Mouse (Mus musculus) T-helper 17 cell (primary cell): ENCODE results near the gene Jph3.

Source experiments
- in situ Hi-C, 2 experiments: fragments of 300-600 bp; cut with MboI, MseI; formaldehyde crosslinking; loops; 1 replicate in 1 of 2; 2 replicates in 1 of 2; pipeline ENCODE4 v1.15.1; 2025; ENCODE audit warnings: high pct_unique_total_duplicates in 2 of 2

The Jph3 gene

DNA sequence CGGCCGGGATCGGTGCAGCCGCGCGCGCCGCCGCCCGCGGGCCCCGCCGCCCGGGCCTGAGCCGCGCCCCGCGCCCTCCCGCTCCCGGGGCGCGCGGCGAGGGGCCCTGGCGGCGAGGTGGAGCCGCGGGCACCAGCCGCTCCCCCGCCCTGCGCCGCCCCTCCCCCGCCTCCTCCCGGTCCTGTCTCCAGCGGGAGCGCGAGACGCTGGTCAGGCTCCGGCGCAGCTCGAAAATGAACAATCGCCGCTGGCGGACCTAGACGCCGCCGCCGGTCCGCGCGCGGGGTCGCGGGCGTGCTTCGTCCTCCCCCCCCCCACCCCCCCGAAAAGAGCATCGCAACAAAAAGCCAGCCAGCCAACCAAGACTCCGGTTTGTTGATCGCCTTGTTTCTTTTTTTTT is 747 bp downstream of the Jph3 start:
- in situ Hi-C loops: no loop called here

GRCm38 (mm10) chr8:121730646-121731045 is 1.2 kb downstream of the Jph3 start:
- in situ Hi-C loops: no loop called here

- in situ Hi-C loops: no loop called here
Measured at GRCm38 (mm10) chr8:121731060-121731459, 1.6 kb downstream of the Jph3 start.

GRCm38 (mm10) chr8:121731471-121732333 is 2.3 kb downstream of the Jph3 start:
- in situ Hi-C loops: no loop called here

DNA sequence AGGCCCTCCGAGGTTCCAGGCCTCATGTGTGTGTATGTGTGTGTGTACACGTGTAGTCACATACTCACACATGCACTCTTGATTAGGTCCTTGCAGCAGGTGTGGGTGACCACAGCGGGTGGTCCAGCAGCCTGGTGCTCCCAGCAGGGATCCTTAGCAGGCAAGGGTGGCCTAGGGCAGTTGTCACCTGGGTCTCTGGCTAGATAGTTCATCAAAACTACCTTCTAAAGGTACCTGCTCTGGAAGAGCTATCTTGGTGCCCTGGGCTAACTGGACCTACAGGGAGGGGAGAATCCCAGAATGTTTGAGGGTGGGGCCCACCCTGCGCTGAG is 2.9 kb downstream of the Jph3 start:
- in situ Hi-C loops: no loop called here

DNA sequence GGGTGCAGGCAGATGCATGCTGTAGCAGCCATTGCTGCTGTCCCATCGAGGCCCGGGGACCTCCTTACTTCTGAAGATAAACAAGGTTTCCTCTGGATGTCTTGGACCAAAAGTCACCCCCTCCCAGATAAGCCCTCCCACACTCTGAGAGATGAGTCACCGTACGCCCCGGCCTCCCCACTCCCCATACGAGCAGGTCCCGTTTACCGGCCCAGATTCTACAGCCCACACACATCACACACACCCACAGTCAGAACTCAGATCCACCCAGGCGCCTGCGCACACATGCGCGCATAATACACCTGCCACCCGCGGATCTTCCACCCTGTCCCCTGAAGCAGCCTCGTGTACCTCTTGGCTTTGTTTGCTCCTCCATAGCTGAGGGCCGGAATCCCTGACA is 4.8 kb downstream of the Jph3 start:
- in situ Hi-C loops: no loop called here

- in situ Hi-C loops: no loop called here
Measured at GRCm38 (mm10) chr8:121736236-121736635, 6.8 kb downstream of the Jph3 start.

DNA sequence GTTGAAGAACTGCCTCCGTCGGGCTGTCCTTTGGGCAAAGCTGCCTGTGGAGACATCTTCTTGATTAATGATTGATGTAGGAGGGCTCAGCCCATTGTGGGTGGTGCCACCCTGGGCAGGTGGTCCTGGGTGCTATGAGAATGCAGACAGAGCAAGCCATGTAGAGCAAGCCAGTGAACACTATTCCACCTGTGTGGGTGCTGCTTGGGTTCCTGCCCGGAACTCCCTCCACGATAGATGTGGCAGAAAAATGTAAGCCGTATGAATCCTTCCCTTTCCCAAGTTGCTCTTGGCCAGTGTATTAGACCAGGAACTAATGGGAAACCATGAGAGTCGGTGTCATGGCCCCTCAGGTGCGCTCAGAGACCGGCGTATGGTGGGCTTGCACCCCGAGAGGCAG is 11.3 kb downstream of the Jph3 start:
- in situ Hi-C loops: no loop called here

GRCm38 (mm10) chr8:121749501-121749900 is 20.1 kb downstream of the Jph3 start:
- in situ Hi-C loops: no loop called here

DNA sequence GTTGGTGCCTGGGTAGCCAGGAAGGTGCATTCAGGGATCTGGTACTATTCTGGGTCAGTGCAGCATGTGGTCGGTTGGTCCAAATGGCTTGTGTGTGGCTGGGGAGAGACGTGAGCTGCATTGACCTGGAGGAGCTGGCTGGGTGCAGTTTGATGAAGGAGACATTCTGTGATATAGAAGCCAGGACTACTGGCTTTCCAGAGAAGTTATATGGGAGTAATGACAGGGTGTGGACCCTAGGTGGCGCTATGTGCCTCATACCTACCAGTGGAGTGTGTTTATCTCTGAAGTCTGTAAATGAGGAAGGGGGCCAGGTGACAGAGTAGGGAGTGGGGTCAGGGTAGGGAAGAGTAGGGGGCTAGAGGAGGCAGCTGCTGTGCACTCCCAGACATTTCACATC is 21.1 kb downstream of the Jph3 start:
- in situ Hi-C loops: loop anchor here in 1 of 2 experiments (10.0 kb wide), 1 partner anchor 174 kb away; no protein-coding TSS in a partner anchor

DNA sequence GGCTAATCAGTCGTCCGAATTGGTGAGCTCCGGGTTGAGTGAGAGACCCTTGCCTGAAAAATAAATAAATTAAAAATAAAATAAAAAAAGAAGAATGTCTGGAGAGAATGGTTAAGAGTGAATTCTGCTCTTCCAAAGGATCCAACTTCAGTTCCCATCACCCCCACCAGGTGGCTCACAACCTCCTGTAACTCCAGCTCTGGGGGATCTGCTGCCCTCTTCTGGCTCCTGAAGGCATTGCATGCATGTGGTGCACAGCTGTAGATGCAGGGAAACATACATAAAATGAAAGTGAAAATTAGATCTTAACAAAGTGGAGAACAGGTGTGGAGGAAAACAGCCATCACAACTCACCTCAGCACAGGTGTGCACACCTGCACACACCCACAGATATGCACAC is 22.0 kb downstream of the Jph3 start:
- in situ Hi-C loops: loop anchor here in 1 of 2 experiments (10.0 kb wide), 1 partner anchor 173 kb away; no protein-coding TSS in a partner anchor

GRCm38 (mm10) chr8:121758470-121758869 is 29.0 kb downstream of the Jph3 start:
- in situ Hi-C loops: loop anchor here in 1 of 2 experiments (5.0 to 10.0 kb wide), 2 partner anchors 166 to 444 kb away; no protein-coding TSS in a partner anchor

GRCm38 (mm10) chr8:121760484-121760883 is 31.1 kb downstream of the Jph3 start:
- in situ Hi-C loops: no loop called here

GRCm38 (mm10) chr8:121761480-121761879 is 32.1 kb downstream of the Jph3 start:
- in situ Hi-C loops: no loop called here

DNA sequence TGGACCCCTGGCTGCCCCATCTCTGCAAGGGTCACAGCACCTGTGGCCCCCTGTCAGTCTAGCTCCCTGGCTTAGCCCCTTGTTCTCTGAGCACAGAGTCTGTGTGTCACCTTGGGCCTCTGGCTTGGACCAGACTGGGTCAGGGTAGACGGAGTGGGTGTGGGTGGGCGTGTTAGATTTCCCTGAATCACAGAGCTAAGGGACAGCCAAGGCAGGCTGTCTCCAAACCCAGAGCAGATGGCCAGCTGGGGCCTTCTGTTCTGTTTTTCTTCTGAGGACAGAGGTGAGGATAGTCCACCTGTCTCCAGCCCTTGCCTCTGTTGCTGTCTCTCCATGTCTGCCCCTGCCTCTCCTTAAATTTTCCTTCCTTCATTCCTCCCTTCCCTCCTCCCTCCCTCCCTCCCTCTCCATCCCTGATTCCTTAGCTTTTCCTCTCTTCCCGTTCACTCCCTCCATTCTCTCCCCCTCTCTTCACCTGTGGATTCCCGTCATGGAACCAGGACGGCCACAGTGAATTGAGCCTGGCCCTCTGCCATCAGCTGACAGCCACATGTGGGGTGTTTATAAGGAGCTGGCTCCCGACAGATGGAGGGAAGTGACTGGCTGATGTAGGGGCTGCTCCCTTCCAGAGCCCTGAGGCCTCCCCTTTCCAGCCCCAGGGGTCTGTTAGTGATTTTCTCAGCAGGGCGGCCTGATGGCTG is 33.7 kb downstream of the Jph3 start:
- in situ Hi-C loops: no loop called here

- in situ Hi-C loops: no loop called here
Measured at GRCm38 (mm10) chr8:121763700-121764013, 34.2 kb downstream of the Jph3 start.

GRCm38 (mm10) chr8:121765594-121766138 is 36.2 kb downstream of the Jph3 start:
- in situ Hi-C loops: no loop called here

DNA sequence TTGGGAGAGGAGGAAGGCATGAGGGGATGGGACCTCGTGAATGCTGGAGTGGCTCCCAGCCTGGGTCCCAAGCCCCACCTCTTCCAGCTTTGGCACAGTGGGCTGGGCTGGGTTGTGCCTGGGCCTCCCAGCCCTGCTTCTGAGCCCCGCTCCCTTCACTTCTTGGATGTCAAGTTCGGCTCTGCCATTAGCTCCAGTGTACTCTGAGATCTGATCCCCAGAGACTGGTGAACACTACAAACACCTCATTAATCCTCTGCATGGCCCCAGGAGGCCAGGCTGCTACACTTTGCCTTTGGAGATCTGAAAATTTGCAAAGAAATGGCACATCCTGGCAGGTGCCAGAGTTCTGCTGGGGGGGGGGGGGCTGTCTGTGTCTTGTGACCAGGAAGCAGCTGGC is 39.7 kb downstream of the Jph3 start:
- in situ Hi-C loops: no loop called here

GRCm38 (mm10) chr8:121769621-121770020 is 40.2 kb downstream of the Jph3 start:
- in situ Hi-C loops: loop anchor here in 1 of 2 experiments (10.0 kb wide), 2 partner anchors 285 to 555 kb away; no protein-coding TSS in a partner anchor

GRCm38 (mm10) chr8:121770845-121771752 is 41.7 kb downstream of the Jph3 start:
- in situ Hi-C loops: loop anchor here in 1 of 2 experiments (10.0 kb wide), 2 partner anchors 284 to 554 kb away; no protein-coding TSS in a partner anchor

GRCm38 (mm10) chr8:121773876-121774275 is 44.5 kb downstream of the Jph3 start:
- in situ Hi-C loops: loop anchor here in 1 of 2 experiments (10.0 kb wide), 2 partner anchors 281 to 551 kb away; no protein-coding TSS in a partner anchor
